Mouse (Mus musculus) myocyte (in vitro differentiated cells): ENCODE data around the gene Eef1b2. TPM values are rescaled to one million over a fixed set of nuclear protein-coding genes. Genes with fewer than 3 reads are reported as not detected.

ENCODE experiments used
- H3K27me3 ChIP-seq: one replicate; pipeline ENCODE4 v1.6.1; 2011; ENCODE audit not compliant: control insufficient read depth, insufficient read depth, insufficient read length
- H3K36me3 ChIP-seq: one replicate; pipeline ENCODE4 v1.6.1; 2011; ENCODE audit not compliant: control insufficient read depth, insufficient read depth
- H3K4me2 ChIP-seq: one replicate; pipeline ENCODE4 v1.6.1; 2011; ENCODE audit warnings: low read depth, control low read depth
- H3K4me3 ChIP-seq: one replicate; pipeline ENCODE4 v1.5.1; 2011; ENCODE audit warnings: mild to moderate bottlenecking, control low read depth, moderate library complexity
- H3K79me2 ChIP-seq: one replicate; pipeline ENCODE4 v1.6.1; 2011; ENCODE audit not compliant: control insufficient read depth, insufficient read depth
- H3ac ChIP-seq: one replicate; pipeline ENCODE4 v1.6.1; 2011; ENCODE audit not compliant: control insufficient read depth, insufficient read length
- CEBPB ChIP-seq: IDR thresholded peaks from 2 replicates; pipeline ENCODE4 v1.6.1; 2011; ENCODE audit warnings: mild to moderate bottlenecking, moderate library complexity; ENCODE audit not compliant: poor library complexity, insufficient read depth, severe bottlenecking
- E2F4 ChIP-seq: IDR thresholded peaks from one replicate; pipeline ENCODE4 v1.6.1; 2011; ENCODE audit warnings: mild to moderate bottlenecking, control low read depth, moderate library complexity; ENCODE audit not compliant: insufficient read depth
- MAX ChIP-seq: IDR thresholded peaks from one replicate; pipeline ENCODE4 v1.6.1; 2011; ENCODE audit warnings: low read depth, mild to moderate bottlenecking, control low read depth
- MYOD1 ChIP-seq, 3 experiments: IDR thresholded peaks; one replicate each; pipeline ENCODE4 v1.6.1; 2011; ENCODE audit warnings: control low read depth in 2 of 3, low read depth in 2 of 3, mild to moderate bottlenecking in 2 of 3, moderate library complexity in 1 of 3; ENCODE audit not compliant: insufficient read length in 2 of 3, control insufficient read depth in 1 of 3
- MYOG ChIP-seq, 3 experiments: IDR thresholded peaks; one replicate each; pipeline ENCODE4 v1.6.1; 2011; ENCODE audit warnings: control low read depth in 2 of 3, low read depth in 2 of 3, mild to moderate bottlenecking in 2 of 3; ENCODE audit not compliant: insufficient read length in 2 of 3, control insufficient read depth in 1 of 3, insufficient read depth in 1 of 3
- POLR2A ChIP-seq: IDR thresholded peaks from one replicate; pipeline ENCODE4 v1.6.1; 2011; ENCODE audit warnings: low read depth, mild to moderate bottlenecking, control low read depth, moderate library complexity; ENCODE audit not compliant: insufficient read length
- POLR2AphosphoS2 ChIP-seq: IDR thresholded peaks from one replicate; pipeline ENCODE4 v1.6.1; 2011; ENCODE audit warnings: low read depth, control low read depth; ENCODE audit not compliant: insufficient read length
- REST ChIP-seq: IDR thresholded peaks from one replicate; pipeline ENCODE4 v1.6.1; 2011; ENCODE audit warnings: mild to moderate bottlenecking, control low read depth, moderate library complexity; ENCODE audit not compliant: insufficient read depth, insufficient read length
- SRF ChIP-seq: IDR thresholded peaks from one replicate; pipeline ENCODE4 v1.6.1; 2011; ENCODE audit warnings: low read depth; ENCODE audit not compliant: control insufficient read depth, insufficient read length
- TCF12 ChIP-seq: IDR thresholded peaks from one replicate; pipeline ENCODE4 v1.6.1; 2011; ENCODE audit warnings: mild to moderate bottlenecking, control low read depth; ENCODE audit not compliant: poor library complexity, insufficient read depth, severe bottlenecking
- TCF3 ChIP-seq: IDR thresholded peaks from one replicate; pipeline ENCODE4 v1.6.1; 2011; ENCODE audit warnings: low read depth, control low read depth; ENCODE audit not compliant: insufficient read length
- USF1 ChIP-seq: IDR thresholded peaks from one replicate; pipeline ENCODE4 v1.6.1; 2011; ENCODE audit warnings: low read depth, mild to moderate bottlenecking, control low read depth, moderate library complexity
- polyA plus RNA-seq: library from polyadenylated mRNA; unstranded; fragments of >200 nt; fragmentation: generic; extraction: Trizol; gene quantifications from one replicate; pipeline ENCODE4 v1.2.1, GENCODE M21; 2012; ENCODE audit warnings: missing spikeins

Eef1b2 gene
- polyA plus RNA-seq, 1 experiment: 1,523 TPM

DNA sequence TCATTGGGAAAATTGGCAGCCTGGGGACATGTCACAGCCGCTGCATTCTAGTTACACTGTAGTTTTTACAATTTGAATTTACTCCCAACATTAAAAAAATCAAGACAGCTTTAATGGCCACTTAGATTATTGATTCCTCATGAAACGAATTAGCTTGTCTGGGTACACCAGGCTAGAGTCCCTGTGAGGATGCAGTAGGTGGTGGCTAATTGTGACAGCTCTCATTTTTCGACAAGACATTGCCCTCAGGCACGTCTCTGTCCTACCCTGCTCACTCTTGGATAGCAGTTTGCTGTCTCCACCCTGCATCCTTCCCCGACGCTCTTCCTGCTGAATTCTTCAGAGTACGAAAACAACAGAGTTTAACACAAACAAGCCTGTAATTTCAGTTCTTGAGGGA lies 38.0 kb downstream of the Eef1b2 start:
- H3K27me3 ChIP-seq: no peaks in the 10 kb centered on the region
- H3K79me2 ChIP-seq: no peaks in the 10 kb centered on the region
- no peak overlapping the region for H3ac ChIP-seq
- no peak overlapping the region for H3K4me3 ChIP-seq
- no peak overlapping the region for H3K4me2 ChIP-seq
- TF ChIP-seq MYOG (IDR thresholded peaks at IDR 0.05; ENCODE audit: control insufficient read depth in 1 of 3, insufficient read depth in 1 of 3, insufficient read length in 2 of 3, low read depth in 2 of 3): no peak
- no peak for TF ChIP-seq USF1
- TF ChIP-seq MAX: no peak
- TF ChIP-seq CEBPB: no peak
- no peak for TF ChIP-seq TCF12
- no peak for TF ChIP-seq POLR2AphosphoS2
- no peak for TF ChIP-seq MYOD1 (IDR thresholded peaks at IDR 0.05; ENCODE audit: control insufficient read depth in 1 of 3, insufficient read length in 2 of 3, low read depth in 2 of 3)
- TF ChIP-seq E2F4: no peak
- no peak for TF ChIP-seq TCF3
- no peak for TF ChIP-seq POLR2A
- no peak for TF ChIP-seq SRF
- TF ChIP-seq REST: no peak
- no peaks in the 10 kb centered on the region for H3K36me3 ChIP-seq

GRCm38 (mm10) chr1:63219277-63219676 lies 42.7 kb downstream of the Eef1b2 start:
- no peak for TF ChIP-seq MYOD1 (IDR thresholded peaks at IDR 0.05; ENCODE audit: control insufficient read depth in 1 of 3, insufficient read length in 2 of 3, low read depth in 2 of 3)
- no peak for TF ChIP-seq POLR2AphosphoS2
- no peak for TF ChIP-seq CEBPB
- no peak for TF ChIP-seq TCF3
- no peak for TF ChIP-seq E2F4
- no peak for TF ChIP-seq MYOG (IDR thresholded peaks at IDR 0.05; ENCODE audit: control insufficient read depth in 1 of 3, insufficient read depth in 1 of 3, insufficient read length in 2 of 3, low read depth in 2 of 3)
- no peak for TF ChIP-seq USF1
- TF ChIP-seq TCF12: no peak
- no peak for TF ChIP-seq MAX
- TF ChIP-seq REST: no peak
- no peak for TF ChIP-seq SRF
- no peak for TF ChIP-seq POLR2A
- Histone ChIP-seq H3K36me3 (no peaks in the 10 kb centered on the region), H3ac (no peak overlapping the region)

GRCm38 (mm10) chr1:63225009-63225408 lies 48.4 kb downstream of the Eef1b2 start:
- TF ChIP-seq USF1 (no peak), MYOG (IDR thresholded peaks at IDR 0.05; ENCODE audit: control insufficient read depth in 1 of 3, insufficient read depth in 1 of 3, insufficient read length in 2 of 3, low read depth in 2 of 3) (no peak), E2F4 (no peak), MYOD1 (IDR thresholded peaks at IDR 0.05; ENCODE audit: control insufficient read depth in 1 of 3, insufficient read length in 2 of 3, low read depth in 2 of 3) (no peak), REST (no peak), TCF12 (no peak), POLR2A (no peak), SRF (no peak), TCF3 (no peak), MAX (no peak), CEBPB (no peak), POLR2AphosphoS2 (no peak)
- Histone ChIP-seq H3K4me2 (no peak overlapping the region), H3K36me3 (no peaks in the 10 kb centered on the region), H3K4me3 (no peak overlapping the region), H3K79me2 (no peaks in the 10 kb centered on the region), H3K27me3 (no peaks in the 10 kb centered on the region), H3ac (no peak overlapping the region)

More at GRCm38 (mm10) chr1:63219277-63219676, 42.7 kb downstream of the Eef1b2 start:
- Histone ChIP-seq H3K4me3 (no peak overlapping the region), H3K27me3 (no peaks in the 10 kb centered on the region), H3K79me2 (no peaks in the 10 kb centered on the region), H3K4me2 (no peak overlapping the region)

DNA sequence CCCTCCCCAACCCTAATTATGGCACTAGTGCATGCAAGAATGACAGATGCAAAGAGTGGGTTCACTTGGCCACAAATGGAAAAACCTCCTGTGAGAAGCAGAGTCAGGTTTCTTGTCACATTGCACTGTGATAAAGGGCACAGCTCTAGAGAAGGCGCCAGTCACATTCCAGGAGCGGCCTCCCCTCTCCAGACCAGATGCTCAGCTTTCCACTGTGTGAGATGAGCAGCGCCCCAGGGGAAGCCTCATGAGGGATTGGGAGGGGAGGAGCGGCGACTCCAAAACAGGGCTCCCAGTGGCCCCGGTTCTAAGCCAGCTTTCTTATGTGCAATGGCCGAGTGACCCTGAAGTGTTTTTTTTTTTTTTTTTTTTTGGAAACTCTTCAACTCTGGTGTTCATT lies 49.3 kb downstream of the Eef1b2 start:
- H3K4me3 ChIP-seq: no peak overlapping the region
- TF ChIP-seq REST: no peak
- peak; percentile 32 for TF ChIP-seq SRF
- no peak for TF ChIP-seq USF1
- no peak for TF ChIP-seq CEBPB
- TF ChIP-seq POLR2AphosphoS2: no peak
- TF ChIP-seq TCF12: no peak
- peak in 1 of 3 experiments; percentile 49 for TF ChIP-seq MYOG (IDR thresholded peaks at IDR 0.05; ENCODE audit: control insufficient read depth in 1 of 3, insufficient read depth in 1 of 3, insufficient read length in 2 of 3, low read depth in 2 of 3)
- TF ChIP-seq E2F4: no peak
- no peak for TF ChIP-seq MAX
- no peak for TF ChIP-seq TCF3
- TF ChIP-seq MYOD1 (IDR thresholded peaks at IDR 0.05; ENCODE audit: control insufficient read depth in 1 of 3, insufficient read length in 2 of 3, low read depth in 2 of 3): peak in 1 of 3 experiments; percentile 42
- TF ChIP-seq POLR2A: peak; percentile 13

DNA sequence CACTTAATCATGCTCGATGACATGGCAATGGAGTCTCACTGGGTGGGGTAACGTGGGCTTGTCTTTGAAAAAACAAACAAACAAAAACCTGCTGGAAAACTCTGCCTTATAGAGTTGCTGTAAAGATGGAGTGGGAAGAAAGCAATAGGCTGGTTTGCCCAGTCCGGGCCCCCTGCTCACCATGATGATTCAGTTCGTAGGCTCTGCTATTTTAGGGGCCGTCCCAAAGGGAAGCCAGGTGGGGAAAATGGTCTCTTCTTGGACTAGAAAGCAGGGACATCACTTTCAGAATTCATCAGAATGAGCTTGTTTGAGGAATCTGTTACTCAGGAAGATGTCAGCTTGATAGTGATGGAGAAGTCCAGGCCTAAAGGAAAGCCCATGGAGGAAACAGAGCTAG lies 50.6 kb downstream of the Eef1b2 start:
- Histone ChIP-seq H3K36me3 (no peaks in the 10 kb centered on the region), H3K4me3 (no peak overlapping the region), H3K27me3 (no peaks in the 10 kb centered on the region), H3K4me2 (no peak overlapping the region), H3ac (no peak overlapping the region), H3K79me2 (no peaks in the 10 kb centered on the region)
- TF ChIP-seq SRF: no peak
- no peak for TF ChIP-seq TCF3
- TF ChIP-seq MYOG (IDR thresholded peaks at IDR 0.05; ENCODE audit: control insufficient read depth in 1 of 3, insufficient read depth in 1 of 3, insufficient read length in 2 of 3, low read depth in 2 of 3): no peak
- no peak for TF ChIP-seq MAX
- TF ChIP-seq POLR2AphosphoS2: no peak
- no peak for TF ChIP-seq POLR2A
- no peak for TF ChIP-seq CEBPB
- TF ChIP-seq TCF12: no peak
- TF ChIP-seq REST: no peak
- no peak for TF ChIP-seq MYOD1 (IDR thresholded peaks at IDR 0.05; ENCODE audit: control insufficient read depth in 1 of 3, insufficient read length in 2 of 3, low read depth in 2 of 3)

More for the DNA sequence above, 49.3 kb downstream of the Eef1b2 start:
- Histone ChIP-seq H3ac (no peak overlapping the region), H3K79me2 (no peaks in the 10 kb centered on the region), H3K4me2 (peak overlapping the region; percentile 49), H3K27me3 (no peaks in the 10 kb centered on the region), H3K36me3 (no peaks in the 10 kb centered on the region)
